Mouse (Mus musculus): ENCODE data around the gene Uhrf1. TPM values are rescaled to one million over a fixed set of nuclear protein-coding genes. Genes with fewer than 3 reads are reported as not detected.

The Uhrf1 gene
- polyA plus RNA-seq, 1 experiment from 2014 or later, result 198 TPM

GRCm38 (mm10) chr17:56289371-56290331 is 13.5 kb upstream of the Uhrf1 start:
- peak overlapping the region; percentile 68 for H3K9ac ChIP-seq (replicated peaks)
- H3K36me3 ChIP-seq, result peaks cover 24% of the 10 kb centered on the region
- H3K27me3 ChIP-seq, result no peaks in the 10 kb centered on the region
- H3K4me2 ChIP-seq, result peak overlapping the region; percentile 73
- H3K27ac ChIP-seq, result peak overlapping the region; percentile 96
- 2% methylated on average over 23 of the region's 23 CpGs for WGBS
- H3K4me1 ChIP-seq (replicated peaks), result peaks cover 48% of the 10 kb centered on the region
- H3K9me3 ChIP-seq, result no peaks in the 10 kb centered on the region
- ATAC-seq (ENCODE audit: insufficient number of reproducible peaks, insufficient read depth, low FRiP score, low TSS enrichment, low read depth), result peak; percentile 3; the same call in 1 of the 2 replicates
- peak overlapping the region; percentile 55 for H3K4me3 ChIP-seq (replicated peaks)

- Histone ChIP-seq H3K27ac (peak overlapping the region; percentile 96), H3K4me3 (replicated peaks) (peak overlapping the region; percentile 55), H3K9ac (replicated peaks) (peak overlapping the region; percentile 68), H3K36me3 (peaks cover 15% of the 10 kb centered on the region), H3K4me2 (peak overlapping the region; percentile 73), H3K27me3 (no peaks in the 10 kb centered on the region), H3K9me3 (no peaks in the 10 kb centered on the region), H3K4me1 (replicated peaks) (peaks cover 48% of the 10 kb centered on the region)
- ATAC-seq (ENCODE audit: insufficient number of reproducible peaks, insufficient read depth, low FRiP score, low TSS enrichment, low read depth), result peak; percentile 84
- WGBS, result 4% methylated on average over 17 of the region's 17 CpGs
Measured at GRCm38 (mm10) chr17:56290388-56291170, 12.5 kb upstream of the Uhrf1 start.

GRCm38 (mm10) chr17:56291171-56291511 is 12.0 kb upstream of the Uhrf1 start:
- Histone ChIP-seq H3K27ac (peak overlapping the region; percentile 96), H3K9me3 (no peaks in the 10 kb centered on the region), H3K4me3 (replicated peaks) (peak overlapping the region; percentile 55), H3K4me1 (replicated peaks) (peaks cover 48% of the 10 kb centered on the region), H3K4me2 (peak overlapping the region; percentile 73), H3K27me3 (no peaks in the 10 kb centered on the region), H3K9ac (replicated peaks) (peak overlapping the region; percentile 44; the same call in 1 of the 2 replicates), H3K36me3 (peaks cover 10% of the 10 kb centered on the region)
- ATAC-seq (ENCODE audit: insufficient number of reproducible peaks, insufficient read depth, low FRiP score, low TSS enrichment, low read depth), result peak; percentile 72
- WGBS, result 2% methylated on average over 16 of the region's 16 CpGs

GRCm38 (mm10) chr17:56291826-56292475 is 11.2 kb upstream of the Uhrf1 start:
- Histone ChIP-seq H3K4me1 (replicated peaks) (peaks cover 48% of the 10 kb centered on the region), H3K27me3 (no peaks in the 10 kb centered on the region), H3K9me3 (no peaks in the 10 kb centered on the region), H3K36me3 (peaks cover 2% of the 10 kb centered on the region; the same call in 1 of the 2 replicates), H3K4me3 (replicated peaks) (0 out of 2 replicates have a peak overlapping the region, but pooled peaks have one; percentile 55), H3K4me2 (peak overlapping the region; percentile 73), H3K9ac (replicated peaks) (no peak overlapping the region), H3K27ac (peak overlapping the region; percentile 96)
- no peak for ATAC-seq (ENCODE audit: insufficient number of reproducible peaks, insufficient read depth, low FRiP score, low TSS enrichment, low read depth)
- 72% methylated on average over 7 of the region's 7 CpGs for WGBS

GRCm38 (mm10) chr17:56292531-56293222 is 10.4 kb upstream of the Uhrf1 start, which contains the start of gene Plin3:
Plin3 (minus strand) TSS chr17:56292873.
- ATAC-seq (ENCODE audit: insufficient number of reproducible peaks, insufficient read depth, low FRiP score, low TSS enrichment, low read depth), result no peak
- peaks cover 45% of the 10 kb centered on the region for H3K4me1 ChIP-seq (replicated peaks)
- peak within 1 kb of the TSS; percentile 96 for H3K27ac ChIP-seq
- no peak within 1 kb of the TSS for H3K4me3 ChIP-seq (replicated peaks)
- no peak within 1 kb of the TSS for H3K9ac ChIP-seq (replicated peaks)
- peak within 1 kb of the TSS; percentile 73; the same call in 1 of the 2 replicates for H3K4me2 ChIP-seq
- no peaks in the 10 kb centered on the region for H3K36me3 ChIP-seq
- H3K27me3 ChIP-seq, result no peaks in the 10 kb centered on the region
- no peaks in the 10 kb centered on the region for H3K9me3 ChIP-seq
- 97% methylated on average over 4 of the region's 4 CpGs for WGBS

- ATAC-seq (ENCODE audit: insufficient number of reproducible peaks, insufficient read depth, low FRiP score, low TSS enrichment, low read depth), result no peak
- Histone ChIP-seq H3K36me3 (no peaks in the 10 kb centered on the region), H3K4me3 (replicated peaks) (no peak overlapping the region), H3K27ac (no peak overlapping the region), H3K4me2 (no peak overlapping the region), H3K27me3 (no peaks in the 10 kb centered on the region), H3K9ac (replicated peaks) (no peak overlapping the region), H3K9me3 (no peaks in the 10 kb centered on the region), H3K4me1 (replicated peaks) (peaks cover 39% of the 10 kb centered on the region)
- 56% methylated on average over 1 of the region's 1 CpGs for WGBS
Measured at GRCm38 (mm10) chr17:56293291-56293690, 9.8 kb upstream of the Uhrf1 start.

GRCm38 (mm10) chr17:56294241-56294640 is 8.9 kb upstream of the Uhrf1 start:
- H3K27ac ChIP-seq, result no peak overlapping the region
- H3K27me3 ChIP-seq, result no peaks in the 10 kb centered on the region
- no peak overlapping the region for H3K4me2 ChIP-seq
- no peaks in the 10 kb centered on the region for H3K36me3 ChIP-seq
- H3K4me1 ChIP-seq (replicated peaks), result peaks cover 30% of the 10 kb centered on the region
- 88% methylated on average over 19 of the region's 19 CpGs for WGBS
- no peak overlapping the region for H3K9ac ChIP-seq (replicated peaks)
- H3K9me3 ChIP-seq, result no peaks in the 10 kb centered on the region; the same call in 1 of the 2 replicates
- no peak overlapping the region for H3K4me3 ChIP-seq (replicated peaks)
- ATAC-seq (ENCODE audit: insufficient number of reproducible peaks, insufficient read depth, low FRiP score, low TSS enrichment, low read depth), result no peak

- no peak overlapping the region for H3K4me2 ChIP-seq
- H3K27ac ChIP-seq, result no peak overlapping the region
- H3K9me3 ChIP-seq, result no peaks in the 10 kb centered on the region; the same call in 1 of the 2 replicates
- H3K27me3 ChIP-seq, result no peaks in the 10 kb centered on the region
- H3K9ac ChIP-seq (replicated peaks), result no peak overlapping the region
- H3K36me3 ChIP-seq, result no peaks in the 10 kb centered on the region
- H3K4me1 ChIP-seq (replicated peaks), result peaks cover 16% of the 10 kb centered on the region
- no peak overlapping the region for H3K4me3 ChIP-seq (replicated peaks)
- no peak for ATAC-seq (ENCODE audit: insufficient number of reproducible peaks, insufficient read depth, low FRiP score, low TSS enrichment, low read depth)
- WGBS, result 62% methylated on average over 1 of the region's 1 CpGs
Measured at GRCm38 (mm10) chr17:56296201-56296600, 6.9 kb upstream of the Uhrf1 start.

- Histone ChIP-seq H3K4me2 (no peak overlapping the region), H3K9me3 (no peaks in the 10 kb centered on the region; the same call in 1 of the 2 replicates), H3K27me3 (no peaks in the 10 kb centered on the region), H3K27ac (no peak overlapping the region), H3K36me3 (no peaks in the 10 kb centered on the region), H3K4me3 (replicated peaks) (no peak overlapping the region), H3K4me1 (replicated peaks) (peaks cover 10% of the 10 kb centered on the region), H3K9ac (replicated peaks) (no peak overlapping the region)
- no peak for ATAC-seq (ENCODE audit: insufficient number of reproducible peaks, insufficient read depth, low FRiP score, low TSS enrichment, low read depth)
- 93% methylated on average over 1 of the region's 1 CpGs for WGBS
Measured at GRCm38 (mm10) chr17:56298238-56298637, 4.9 kb upstream of the Uhrf1 start.

GRCm38 (mm10) chr17:56300186-56300585 is 2.9 kb upstream of the Uhrf1 start, which contains the start of gene Arrdc5:
Arrdc5 (minus strand) TSS chr17:56300286.
- Histone ChIP-seq H3K4me1 (replicated peaks) (peaks cover 18% of the 10 kb centered on the region), H3K9ac (replicated peaks) (no peak within 1 kb of the TSS), H3K27me3 (no peaks in the 10 kb centered on the region), H3K9me3 (no peaks in the 10 kb centered on the region; the same call in 1 of the 2 replicates), H3K36me3 (0 out of 2 replicates have a peak, but pooled peaks cover under 1% of the 10 kb centered on the region), H3K4me3 (replicated peaks) (no peak within 1 kb of the TSS), H3K4me2 (no peak within 1 kb of the TSS), H3K27ac (no peak within 1 kb of the TSS)
- no peak for ATAC-seq (ENCODE audit: insufficient number of reproducible peaks, insufficient read depth, low FRiP score, low TSS enrichment, low read depth)
- WGBS, result 88% methylated on average over 9 of the region's 9 CpGs

Data from limb, embryonic 12.5 days (tissue).